ENCODE assay signal across 16 mouse cellular contexts in the genomic region with DNA sequence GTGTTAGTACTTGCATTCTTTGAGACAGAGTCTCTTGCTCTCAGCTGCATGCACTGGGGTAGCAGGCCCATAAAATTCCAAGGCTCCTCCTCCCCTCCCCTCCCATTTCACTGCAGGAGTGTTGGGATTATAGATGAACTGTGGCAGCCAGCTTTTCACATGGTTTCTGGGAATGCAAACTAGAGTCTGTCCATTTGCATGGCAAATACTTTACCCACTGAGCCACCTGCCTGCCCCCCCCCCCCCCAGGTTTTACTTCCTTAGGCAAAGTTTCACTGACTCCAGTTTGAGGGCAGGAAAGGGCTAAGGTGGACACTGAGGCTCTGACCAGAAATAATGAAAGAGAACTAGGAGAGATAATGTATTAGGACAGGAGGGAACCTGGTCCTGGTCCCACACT.
"Had no signal": no experiment of that assay in that cellular context is flagged by ENCODE, and none has a peak within 500 bp of the region (broad histone marks: within the 10 kb centered on the region; RNA-seq: fewer than 3 reads in every experiment).

No protein-coding gene starts in this region.

- H3K36me3 ChIP-seq: neural tube, embryonic 13.5 days; neural tube, embryonic 15.5 days; stomach, embryonic 15.5 days had no signal

- H3K9me3 ChIP-seq: neural tube, embryonic 15.5 days; stomach, embryonic 15.5 days had no signal

- H3K27me3 ChIP-seq: neural tube, embryonic 13.5 days; neural tube, embryonic 15.5 days; stomach, embryonic 15.5 days had no signal

- H3K9ac ChIP-seq: neural tube, embryonic 13.5 days; neural tube, embryonic 15.5 days; stomach, embryonic 15.5 days had no signal

- H3K27ac ChIP-seq: neural tube, embryonic 15.5 days; stomach, embryonic 15.5 days; stomach, postnatal 0 days had no signal

- H3K4me3 ChIP-seq: neural tube, embryonic 13.5 days; neural tube, embryonic 15.5 days; stomach, embryonic 15.5 days had no signal

- DNase-seq: retina, postnatal 1 day; right cerebral cortex, adult 18-20 months; right cerebral cortex, postnatal 14 days; right cerebral cortex, postnatal 25 days; right cerebral cortex, postnatal 4 days; spleen, adult 18-20 months; thymus, adult 18-20 months; thymus, adult 2 months; thymus, postnatal 14 days; thymus, postnatal 25 days; thymus, postnatal 36 days; thymus, postnatal 4 days had no signal

- H3K4me2 ChIP-seq: neural tube, embryonic 13.5 days; neural tube, embryonic 15.5 days; stomach, embryonic 15.5 days had no signal

- H3K4me1 ChIP-seq: stomach, embryonic 15.5 days had no signal
